In genomic region chr5:135726641-135727346, GRCm38 (mm10) we compare ENCODE assay signal across 9 mouse cellular contexts. TPM values are rescaled to one million over a fixed set of nuclear protein-coding genes. Genes with fewer than 3 reads are reported as not detected.
DNase-seq lines count a peak whose midpoint lies in the region; ATAC-seq lines count a peak whose summit lies in the region.
"Had no signal": no experiment of that assay in that cellular context is flagged by ENCODE, and none has a peak within 500 bp of the region (broad histone marks: within the 10 kb centered on the region; RNA-seq: fewer than 3 reads in every experiment).

No protein-coding gene starts in this region.

- H3K27me3 ChIP-seq in forebrain, embryonic 16.5 days (replicated peaks; ENCODE audit: control insufficient read depth, insufficient read depth, low read length), result no peaks in the 10 kb centered on the region
- no peaks in the 10 kb centered on the region for H3K27me3 ChIP-seq in hindbrain, embryonic 15.5 days
- no peaks in the 10 kb centered on the region for H3K27me3 ChIP-seq in neural tube, embryonic 15.5 days (replicated peaks)

- 62% methylated on average over 2 of the region's 2 CpGs for WGBS in forebrain, embryonic 16.5 days
- 52% methylated on average over 2 of the region's 2 CpGs for WGBS in hindbrain, embryonic 15.5 days
- WGBS in neural tube, embryonic 15.5 days, result 64% methylated on average over 2 of the region's 2 CpGs

- H3K27ac ChIP-seq in forebrain, embryonic 16.5 days (ENCODE audit: low read length), result no peak overlapping the region
- no peak overlapping the region for H3K27ac ChIP-seq in hindbrain, embryonic 15.5 days (replicated peaks)
- H3K27ac ChIP-seq in neural tube, embryonic 15.5 days (replicated peaks), result no peak overlapping the region

- peaks cover 11% of the 10 kb centered on the region; the same call in 1 of the 2 replicates for H3K36me3 ChIP-seq in forebrain, embryonic 16.5 days (ENCODE audit: control insufficient read depth, insufficient read depth)
- H3K36me3 ChIP-seq in hindbrain, embryonic 15.5 days, result peaks cover 27% of the 10 kb centered on the region
- peaks cover 33% of the 10 kb centered on the region for H3K36me3 ChIP-seq in neural tube, embryonic 15.5 days

- H3K4me3 ChIP-seq in forebrain, embryonic 16.5 days (replicated peaks; ENCODE audit: low read length), result no peak overlapping the region
- H3K4me3 ChIP-seq in hindbrain, embryonic 15.5 days, result no peak overlapping the region
- no peak overlapping the region for H3K4me3 ChIP-seq in neural tube, embryonic 15.5 days (replicated peaks)

- H3K4me1 ChIP-seq in forebrain, embryonic 16.5 days (replicated peaks; ENCODE audit: control insufficient read depth, insufficient read depth, low read length), result peaks cover 39% of the 10 kb centered on the region
- H3K4me1 ChIP-seq in hindbrain, embryonic 15.5 days (replicated peaks), result peaks cover 38% of the 10 kb centered on the region
- peaks cover 36% of the 10 kb centered on the region for H3K4me1 ChIP-seq in neural tube, embryonic 15.5 days

- DNase-seq in gastrocnemius, postnatal 25 days, result peak; percentile 63
- DNase-seq in gastrocnemius, adult 8-10 months (ENCODE audit: low spot score in 2 of 2), result no peak
- DNase-seq in c-Kit-positive CD71-positive TER-119-positive erythroid progenitor cells, embryonic 14.5 days (ENCODE audit: low spot score), result no peak
- DNase-seq in left cerebral cortex, postnatal 14 days (ENCODE audit: low spot score in 2 of 2), result no peak
- DNase-seq in frontal cortex, postnatal 10 days (ENCODE audit: low spot score in 2 of 2), result no peak

- peak overlapping the region; percentile 7; the same call in 1 of the 2 replicates for H3K9ac ChIP-seq in forebrain, embryonic 16.5 days (replicated peaks; ENCODE audit: low read depth, low read length)
- H3K9ac ChIP-seq in hindbrain, embryonic 15.5 days, result no peak overlapping the region
- H3K9ac ChIP-seq in neural tube, embryonic 15.5 days (replicated peaks), result no peak overlapping the region

- no peak for ATAC-seq in forebrain, embryonic 16.5 days
- no peak for ATAC-seq in hindbrain, embryonic 15.5 days (ENCODE audit: low FRiP score, low read depth)
- ATAC-seq in neural tube, embryonic 15.5 days (ENCODE audit: low FRiP score), result no peak

- intact Hi-C loops in left cerebral cortex, postnatal 14 days (cut with DNase I), result no loop called here

- H3K9me3 ChIP-seq in forebrain, embryonic 16.5 days (ENCODE audit: control insufficient read depth, low read length), result no peaks in the 10 kb centered on the region
- no peaks in the 10 kb centered on the region for H3K9me3 ChIP-seq in hindbrain, embryonic 15.5 days
- no peaks in the 10 kb centered on the region for H3K9me3 ChIP-seq in neural tube, embryonic 15.5 days (replicated peaks)

- peak overlapping the region; percentile 51 for H3K4me2 ChIP-seq in forebrain, embryonic 16.5 days (ENCODE audit: low read length)
- H3K4me2 ChIP-seq in hindbrain, embryonic 15.5 days, result peak overlapping the region; percentile 38; the same call in 1 of the 2 replicates
- peak overlapping the region; percentile 41 for H3K4me2 ChIP-seq in neural tube, embryonic 15.5 days

RNA-seq across cellular contexts. Expression of gene Tmem120a, which starts 17.5 kb away (rescaled TPM):
- 10 to 100 TPM in 1 of 2 experiments, 1 to 10 TPM in 1; 5.6 to 10.5 TPM for total RNA-seq in gastrocnemius, postnatal 25 days (2021)
- total RNA-seq in gastrocnemius, adult 8-10 months (2022), result 10 to 100 TPM in 1 of 4 experiments, 1 to 10 TPM in 3; 7.9 to 12.3 (median 8.9) TPM
- polyA plus RNA-seq in forebrain, embryonic 16.5 days (2015; fragmentation: Nextera tagmentation; extraction: Ambion mirVana), result 81.3 and 82.9 TPM in 2 replicates
- 88.4 and 89.2 TPM in 2 replicates for polyA plus RNA-seq in hindbrain, embryonic 15.5 days (2015; fragmentation: Nextera tagmentation; extraction: Ambion mirVana)
- polyA plus RNA-seq in neural tube, embryonic 15.5 days (2015; fragmentation: Nextera tagmentation; extraction: Ambion mirVana), result 73.6 and 88.2 TPM in 2 replicates
- 10 to 100 TPM; 15.9 to 17.4 TPM for total RNA-seq in left cerebral cortex, postnatal 14 days (2021)

RNA-seq across cellular contexts. Expression of gene Styxl1, which starts 51.4 kb away (rescaled TPM):
- not detected for total RNA-seq in gastrocnemius, postnatal 25 days (2021)
- not detected for total RNA-seq in gastrocnemius, adult 8-10 months (2022)
- polyA plus RNA-seq in forebrain, embryonic 16.5 days (2015; fragmentation: Nextera tagmentation; extraction: Ambion mirVana), result 0.23 and 0.35 TPM in 2 replicates
- 0.25 and 0.60 TPM in 2 replicates for polyA plus RNA-seq in hindbrain, embryonic 15.5 days (2015; fragmentation: Nextera tagmentation; extraction: Ambion mirVana)
- polyA plus RNA-seq in neural tube, embryonic 15.5 days (2015; fragmentation: Nextera tagmentation; extraction: Ambion mirVana), result 0.36 and 0.88 TPM in 2 replicates
- not detected for total RNA-seq in left cerebral cortex, postnatal 14 days (2021)
- polyA plus RNA-seq: intestine, embryonic 14.5 days had no signal

RNA-seq across cellular contexts. Expression of gene Mdh2, which starts 51.5 kb away (rescaled TPM):
- 1,000 to 10,000 TPM; 1,176 to 1,179 TPM for total RNA-seq in gastrocnemius, postnatal 25 days (2021)
- 100 to 1,000 TPM; 825 to 986 (median 954) TPM for total RNA-seq in gastrocnemius, adult 8-10 months (2022)
- 562 and 563 TPM in 2 replicates for polyA plus RNA-seq in forebrain, embryonic 16.5 days (2015; fragmentation: Nextera tagmentation; extraction: Ambion mirVana)
- polyA plus RNA-seq in hindbrain, embryonic 15.5 days (2015; fragmentation: Nextera tagmentation; extraction: Ambion mirVana), result 616 and 619 TPM in 2 replicates
- 658 and 665 TPM in 2 replicates for polyA plus RNA-seq in neural tube, embryonic 15.5 days (2015; fragmentation: Nextera tagmentation; extraction: Ambion mirVana)
- 100 to 1,000 TPM; 472 to 478 TPM for total RNA-seq in left cerebral cortex, postnatal 14 days (2021)

RNA-seq across cellular contexts. Expression of gene Por, which starts 57.0 kb away (rescaled TPM):
- total RNA-seq in gastrocnemius, postnatal 25 days (2021), result 10 to 100 TPM; 23.5 to 39.7 TPM
- total RNA-seq in gastrocnemius, adult 8-10 months (2022), result 10 to 100 TPM; 32.8 to 36.4 (median 35.9) TPM
- polyA plus RNA-seq in forebrain, embryonic 16.5 days (2015; fragmentation: Nextera tagmentation; extraction: Ambion mirVana), result 104 and 121 TPM in 2 replicates
- 96.4 and 106 TPM in 2 replicates for polyA plus RNA-seq in hindbrain, embryonic 15.5 days (2015; fragmentation: Nextera tagmentation; extraction: Ambion mirVana)
- polyA plus RNA-seq in neural tube, embryonic 15.5 days (2015; fragmentation: Nextera tagmentation; extraction: Ambion mirVana), result 91.6 and 92.1 TPM in 2 replicates
- total RNA-seq in left cerebral cortex, postnatal 14 days (2021), result 10 to 100 TPM; 81.0 to 81.1 TPM
